Mouse (Mus musculus): ENCODE results near the gene Zmynd19. TPM values are rescaled to one million over a fixed set of nuclear protein-coding genes. Genes with fewer than 3 reads are reported as not detected.

The Zmynd19 gene
- total RNA-seq, 2 experiments from 2014 or later, result 16.7 to 16.8 TPM

GRCm38 (mm10) chr2:25008250-25008649, 58.7 kb downstream of the Zmynd19 start:
- no peak for DNase-seq (ENCODE audit: low spot score)
- intact Hi-C loops (cut with DNase I), result no loop called here

Small RNA genes within 50 kb of the gene (microRNA-seq; reads per million reads assigned to microRNA genes)
- gene Gm22875, result not detected

Other genes with a start within 250 kb of the Zmynd19 start
- under 1 TPM in 1 of 2 experiments, not detected in 1; 0.03 TPM for gene Cacna1b, start 186.6 kb upstream of the Zmynd19 start, total RNA-seq (2021)
- gene Ehmt1, start 30.2 kb upstream of the Zmynd19 start, total RNA-seq (2021), result 10 to 100 TPM; 31.6 to 36.5 TPM
- gene Arrdc1, start 14.5 kb upstream of the Zmynd19 start, total RNA-seq (2021), result 1 to 10 TPM; 5.3 to 6.6 TPM
- gene Dph7, start 12.6 kb downstream of the Zmynd19 start, total RNA-seq (2021), result 1 to 10 TPM; 3.3 to 4.0 TPM
- 100 to 1,000 TPM in 1 of 2 experiments, 10 to 100 TPM in 1; 98.7 to 101 TPM for gene Mrpl41, start 25.3 kb downstream of the Zmynd19 start, total RNA-seq (2021)
- 10 to 100 TPM; 22.2 to 23.3 TPM for gene Pnpla7, start 26.2 kb downstream of the Zmynd19 start, total RNA-seq (2021)
- gene Nsmf, start 104.6 kb downstream of the Zmynd19 start, total RNA-seq (2021), result 10 to 100 TPM; 19.8 to 21.2 TPM
- not detected for gene Entpd8, start 130.5 kb downstream of the Zmynd19 start, total RNA-seq (2021)
- gene Noxa1, start 145.4 kb downstream of the Zmynd19 start, total RNA-seq (2021), result not detected
- gene Nrarp, start 231.0 kb downstream of the Zmynd19 start, total RNA-seq (2021), result 10 to 100 TPM in 1 of 2 experiments, 1 to 10 TPM in 1; 7.2 to 11.5 TPM
- gene Tor4a, start 247.1 kb downstream of the Zmynd19 start, total RNA-seq (2021), result 1 to 10 TPM; 4.1 to 4.2 TPM

All from heart, postnatal 25 days (tissue).